Mouse (Mus musculus) CH12.LX (cell line): ENCODE measurements around the gene 1600002K03Rik. TPM values are rescaled to one million over a fixed set of nuclear protein-coding genes. Genes with fewer than 3 reads are reported as not detected.

Source experiments
- DNase-seq: peaks from one replicate; pipeline ENCODE4 v3.0.0-alpha.2; 2013; ENCODE audit errors: extremely low read depth
- H3K27ac ChIP-seq: 2 replicates; pipeline ENCODE4 v1.5.1; 2012; ENCODE audit warnings: low read depth, mild to moderate bottlenecking, control low read depth, moderate library complexity; ENCODE audit not compliant: insufficient read depth
- H3K27me3 ChIP-seq: replicated peaks from 2 replicates; pipeline ENCODE3; 2012; ENCODE audit warnings: inconsistent platforms
- H3K36me3 ChIP-seq, 2 experiments: replicated peaks in 1 of 2; 2 replicates each; pipeline versions ENCODE3 to v1.6.1; 2012; ENCODE audit warnings: inconsistent platforms in 1 of 2, low read length in 1 of 2, mild to moderate bottlenecking in 1 of 2, mixed read lengths in 1 of 2, moderate library complexity in 1 of 2; ENCODE audit not compliant: control insufficient read depth in 1 of 2, insufficient read depth in 1 of 2
- H3K4me1 ChIP-seq, 2 experiments: 2 replicates each; pipeline ENCODE4 v1.6.1; 2012; ENCODE audit warnings: inconsistent platforms in 1 of 2, moderate library complexity in 1 of 2; ENCODE audit not compliant: insufficient read depth in 2 of 2, control insufficient read depth in 1 of 2
- H3K4me2 ChIP-seq: 2 replicates; pipeline ENCODE4 v1.6.1; 2012; ENCODE audit warnings: low read depth, mild to moderate bottlenecking, control low read depth; ENCODE audit not compliant: poor library complexity, insufficient read depth, severe bottlenecking
- H3K4me3 ChIP-seq, 3 experiments: fragments of 150-350 bp in 1 of 3; sonication (generic) in 1 of 3; replicated peaks in 1 of 3; 2 replicates each; pipeline versions ENCODE3 to v1.5.1; 2011 to 2012; ENCODE audit warnings: low read depth in 2 of 3, low read length in 2 of 3, mild to moderate bottlenecking in 2 of 3, moderate library complexity in 2 of 3, control low read depth in 1 of 3, improper control_type of control experiment in 1 of 3, inconsistent platforms in 1 of 3, mixed read lengths in 1 of 3; ENCODE audit not compliant: poor library complexity in 1 of 3
- H3K79me2 ChIP-seq: replicated peaks from 2 replicates; pipeline ENCODE4 v1.6.1; 2012; ENCODE audit warnings: mild to moderate bottlenecking, moderate library complexity; ENCODE audit not compliant: control insufficient read depth, poor library complexity, insufficient read depth, severe bottlenecking; ENCODE audit errors: extremely low read depth
- H3K9ac ChIP-seq: 2 replicates; pipeline ENCODE4 v1.6.1; 2012; ENCODE audit warnings: low read depth, mild to moderate bottlenecking, control low read depth, moderate library complexity; ENCODE audit not compliant: insufficient read depth
- H3K9me3 ChIP-seq: replicated peaks from 2 replicates; pipeline ENCODE3; 2012; ENCODE audit warnings: low read length, inconsistent platforms, mixed read lengths
- CHD1 ChIP-seq: IDR thresholded peaks from 2 replicates; pipeline ENCODE4 v1.6.1; 2012; ENCODE audit warnings: low read depth, low read length, improper control_type of control experiment, inconsistent platforms
- CHD2 ChIP-seq: IDR thresholded peaks from 2 replicates; pipeline ENCODE4 v1.6.1; 2011; ENCODE audit warnings: low read length, improper control_type of control experiment
- CTCF ChIP-seq, 2 experiments: IDR thresholded peaks in 1 of 2; conservative IDR thresholded peaks in 1 of 2; 2 replicates each; pipeline ENCODE4 v1.5.1; 2011 to 2012; ENCODE audit warnings: low read depth in 2 of 2, low read length in 2 of 2, improper control_type of control experiment in 1 of 2, inconsistent platforms in 1 of 2, mild to moderate bottlenecking in 1 of 2, moderate library complexity in 1 of 2
- ELF1 ChIP-seq: IDR thresholded peaks from 2 replicates; pipeline ENCODE4 v1.6.1; 2014; ENCODE audit warnings: low read depth, mild to moderate bottlenecking, inconsistent platforms, low read length, improper control_type of control experiment
- EP300 ChIP-seq: IDR thresholded peaks from 2 replicates; pipeline ENCODE4 v1.6.1; 2011; ENCODE audit warnings: low read length, improper control_type of control experiment
- ETS1 ChIP-seq: conservative IDR thresholded peaks from 2 replicates; pipeline ENCODE4 v1.6.1; 2012; ENCODE audit warnings: low read depth, mild to moderate bottlenecking, inconsistent platforms, low read length, improper control_type of control experiment, moderate library complexity
- GABPA ChIP-seq: IDR thresholded peaks from 2 replicates; pipeline ENCODE4 v1.6.1; 2012; ENCODE audit warnings: low read depth, low read length, improper control_type of control experiment, inconsistent platforms; ENCODE audit not compliant: insufficient replicate concordance
- HCFC1 ChIP-seq: IDR thresholded peaks from 2 replicates; pipeline ENCODE4 v1.6.1; 2012; ENCODE audit warnings: low read depth, mild to moderate bottlenecking, inconsistent platforms, low read length, improper control_type of control experiment
- IRF4 ChIP-seq: IDR thresholded peaks from 2 replicates; pipeline ENCODE4 v1.6.1; 2014; ENCODE audit warnings: low read depth, mild to moderate bottlenecking, inconsistent platforms, low read length, improper control_type of control experiment
- JUND ChIP-seq: conservative IDR thresholded peaks from 2 replicates; pipeline ENCODE4 v1.6.1; 2011; ENCODE audit warnings: low read depth, low read length, improper control_type of control experiment
- MAFK ChIP-seq: IDR thresholded peaks from 2 replicates; pipeline ENCODE4 v1.6.1; 2011; ENCODE audit warnings: low read length, improper control_type of control experiment; ENCODE audit not compliant: insufficient replicate concordance
- MEF2A ChIP-seq: IDR thresholded peaks from 2 replicates; pipeline ENCODE4 v1.6.1; 2014; ENCODE audit warnings: low read depth, mild to moderate bottlenecking, inconsistent platforms, low read length, improper control_type of control experiment, borderline replicate concordance
- MXI1 ChIP-seq: IDR thresholded peaks from 2 replicates; pipeline ENCODE4 v1.6.1; 2011; ENCODE audit warnings: mild to moderate bottlenecking, low read depth, low read length, improper control_type of control experiment
- PAX5 ChIP-seq: IDR thresholded peaks from 2 replicates; pipeline ENCODE4 v1.6.1; 2012; ENCODE audit warnings: low read length, inconsistent platforms, mixed read lengths
- POLR2A ChIP-seq: IDR thresholded peaks from 2 replicates; pipeline ENCODE4 v1.6.1; 2011; ENCODE audit warnings: low read depth, mild to moderate bottlenecking, improper control_type of control experiment, low read length
- POLR2AphosphoS2 ChIP-seq: IDR thresholded peaks from 2 replicates; pipeline ENCODE4 v1.6.1; 2011; ENCODE audit warnings: low read depth, low read length, improper control_type of control experiment
- TCF12 ChIP-seq: IDR thresholded peaks from 2 replicates; pipeline ENCODE4 v1.6.1; 2014; ENCODE audit warnings: low read depth, mild to moderate bottlenecking, inconsistent platforms, low read length, improper control_type of control experiment
- USF1 ChIP-seq: IDR thresholded peaks from 2 replicates; pipeline ENCODE4 v1.6.1; 2014; ENCODE audit warnings: low read depth, mild to moderate bottlenecking, inconsistent platforms, low read length, improper control_type of control experiment
- USF2 ChIP-seq: conservative IDR thresholded peaks from 2 replicates; pipeline ENCODE4 v1.6.1; 2011; ENCODE audit warnings: low read depth, low read length, improper control_type of control experiment
- ZMIZ1 ChIP-seq: IDR thresholded peaks from 2 replicates; pipeline ENCODE4 v1.6.1; 2012; ENCODE audit warnings: low read depth, mild to moderate bottlenecking, inconsistent platforms, low read length, improper control_type of control experiment
- ZNF384 ChIP-seq: IDR thresholded peaks from 2 replicates; pipeline ENCODE4 v1.6.1; 2012; ENCODE audit warnings: low read depth, low read length, improper control_type of control experiment, inconsistent platforms
- dilution Hi-C: fragments of 300-500 bp; cut with MboI; formaldehyde crosslinking; loops from 2 replicates; pipeline ENCODE4 v1.14.3; 2020; ENCODE audit warnings: low sequenced_read_pairs; ENCODE audit not compliant: extremely low pct_unique_long_range_greater_than_20kb, extremely low pct_ligation_motif_present
- in situ Hi-C: fragments of 300-500 bp; cut with MboI; formaldehyde crosslinking; loops from 3 replicates; pipeline ENCODE4 v1.14.3; 2019; ENCODE audit warnings: low sequenced_read_pairs, low pct_ligation_motif_present, low pct_unique_long_range_greater_than_20kb, mixed read lengths
- polyA plus RNA-seq: library from polyadenylated mRNA; unstranded; fragments of >175 nt; gene quantifications from 2 replicates; pipeline ENCODE4 v1.2.1, GENCODE M21; 2012; ENCODE audit warnings: low read depth; ENCODE audit not compliant: insufficient read length
- total RNA-seq, 2 experiments: library from RNA; depleted of rRNA; stranded (reverse); fragments of 300-350 nt in 1 of 2; fragments of >200 nt in 1 of 2; gene quantifications; 2 replicates each; pipeline ENCODE4 v1.2.3; 2012 to 2014

Gene 1600002K03Rik
- total and polyA plus RNA-seq, 3 experiments = 19.3 to 40.2 (median 30.5) TPM

DNA sequence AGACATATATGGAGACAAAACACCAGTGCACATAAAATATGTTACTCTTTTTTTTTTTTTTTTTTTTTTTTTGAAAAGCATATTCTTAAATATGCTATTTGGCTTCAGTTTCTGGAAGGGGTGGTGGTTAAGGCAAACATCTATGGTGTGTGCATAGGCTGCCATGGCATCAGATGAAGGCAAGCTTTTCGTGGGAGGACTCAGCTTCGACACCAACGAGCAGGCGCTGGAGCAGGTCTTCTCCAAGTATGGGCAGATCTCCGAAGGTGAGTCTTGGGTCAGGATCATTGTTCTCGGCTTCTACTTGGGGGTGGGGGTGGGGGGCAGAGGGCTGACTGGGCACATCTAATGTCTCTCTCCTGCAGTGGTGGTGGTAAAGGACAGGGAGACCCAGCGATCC is 3.1 kb upstream of the 1600002K03Rik start:
- Histone ChIP-seq H3K4me3 (no peak overlapping the region), H3K4me2 (no peak overlapping the region), H3K79me2 (peaks cover 16% of the 10 kb centered on the region), H3K9ac (no peak overlapping the region), H3K36me3 (peaks cover 25 to 36% of the 10 kb centered on the region in 2 experiments), H3K27ac (no peak overlapping the region), H3K4me1 (peaks cover 10 to 55% of the 10 kb centered on the region in 2 experiments; a peak in 3 of 4 replicates), H3K27me3 (no peaks in the 10 kb centered on the region), H3K9me3 (no peaks in the 10 kb centered on the region)
- TF ChIP-seq ELF1 (no peak), PAX5 (no peak)
- no peak for DNase-seq
- in situ Hi-C loops = no loop called here
- dilution Hi-C loops = no loop called here

DNA sequence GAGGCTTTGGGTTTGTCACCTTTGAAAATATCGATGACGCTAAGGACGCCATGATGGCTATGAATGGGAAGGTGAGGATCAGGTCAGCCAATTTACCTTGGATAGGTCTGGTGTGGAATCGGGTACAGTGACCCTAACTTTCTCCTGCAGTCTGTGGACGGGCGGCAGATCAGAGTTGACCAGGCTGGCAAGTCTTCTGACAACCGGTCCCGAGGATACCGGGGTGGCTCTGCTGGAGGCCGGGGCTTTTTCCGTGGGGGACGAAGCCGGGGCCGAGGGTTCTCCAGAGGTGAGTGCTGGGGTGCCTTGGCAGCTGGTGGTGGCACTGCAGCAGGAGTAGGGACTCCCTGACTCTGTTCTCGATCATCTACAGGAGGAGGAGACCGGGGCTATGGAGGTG is 2.7 kb upstream of the 1600002K03Rik start:
- no peaks in the 10 kb centered on the region for H3K27me3 ChIP-seq
- H3K36me3 ChIP-seq = peaks cover 25 to 39% of the 10 kb centered on the region in 2 experiments
- H3K4me3 ChIP-seq = no peak overlapping the region
- H3K79me2 ChIP-seq = peaks cover 16% of the 10 kb centered on the region
- H3K27ac ChIP-seq = no peak overlapping the region
- H3K9me3 ChIP-seq = no peaks in the 10 kb centered on the region
- no peak for TF ChIP-seq EP300
- TF ChIP-seq CTCF (conservative IDR thresholded peaks at IDR 0.05 in 1 of 2, IDR thresholded peaks at IDR 0.05 in 1 of 2; ENCODE audit: low read depth in 2 of 2, low read length in 2 of 2) = no peak
- TF ChIP-seq MXI1 = no peak
- no peak for TF ChIP-seq ZMIZ1
- TF ChIP-seq USF1 = no peak
- no peak for TF ChIP-seq MEF2A
- TF ChIP-seq MAFK = no peak
- TF ChIP-seq POLR2AphosphoS2 = no peak
- no peak for TF ChIP-seq JUND
- TF ChIP-seq CHD1 = no peak
- TF ChIP-seq POLR2A = no peak
- no peak for TF ChIP-seq GABPA
- TF ChIP-seq HCFC1 = no peak
- TF ChIP-seq IRF4 = no peak
- no peak for TF ChIP-seq TCF12
- no peak for TF ChIP-seq ETS1
- no peak for TF ChIP-seq USF2
- TF ChIP-seq ELF1 = no peak
- TF ChIP-seq ZNF384 = no peak
- no peak for TF ChIP-seq CHD2
- dilution Hi-C loops = no loop called here
- in situ Hi-C loops = no loop called here
- H3K4me1 ChIP-seq = peaks cover 13 to 56% of the 10 kb centered on the region in 2 experiments; a peak in 3 of 4 replicates
- DNase-seq = no peak
- no peak overlapping the region for H3K4me2 ChIP-seq
- H3K9ac ChIP-seq = no peak overlapping the region
